Mouse (Mus musculus) adipocyte (in vitro differentiated cells): ENCODE measurements at regions not wholly inside any gene's neighbourhood (a gene's known extent, or its start where the extent isn't known, plus 50 kb on each side); places are given as distances from the start of the nearest gene placed in this dataset.
"Not testable (repeated sequence)": the region's sequence is repeated elsewhere in the genome, so short reads cannot be mapped to it uniquely, and the experiment has no call there.

Experiments
- DNase-seq: peaks from one replicate; pipeline ENCODE4 v3.0.0-alpha.2; 2016; ENCODE audit warnings: low spot score

DNA sequence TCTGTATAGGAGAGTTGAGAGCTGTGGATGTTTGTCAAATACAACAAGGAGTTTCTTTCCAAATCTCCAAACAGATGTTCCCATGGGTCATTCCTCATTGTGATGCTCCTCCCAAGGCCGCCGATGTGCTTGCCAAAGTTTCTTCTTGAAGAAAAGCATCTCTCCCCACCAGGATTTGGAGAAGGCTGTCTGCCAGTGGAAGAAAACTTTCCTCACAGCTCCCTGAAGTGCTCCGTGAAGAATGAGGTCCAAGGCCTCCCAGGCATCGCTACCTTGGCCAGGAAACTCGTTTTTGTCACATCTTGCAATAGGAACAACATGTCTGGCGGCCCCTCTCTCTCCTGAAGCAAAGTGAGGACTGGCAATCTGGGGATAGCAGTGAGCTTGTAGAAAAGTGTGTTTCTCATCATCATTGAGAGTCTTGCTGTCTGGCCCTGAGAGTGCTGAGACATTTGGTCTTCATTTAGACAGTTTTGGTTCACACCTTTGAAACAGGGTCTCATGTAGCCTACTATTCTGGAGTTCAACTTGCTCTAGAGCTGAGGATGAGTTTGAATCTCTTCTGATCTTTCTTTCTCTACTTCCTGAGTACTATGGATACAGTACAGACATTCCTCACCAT lies 386.9 kb upstream of the Klhl29 start:
- no peak for DNase-seq

DNA sequence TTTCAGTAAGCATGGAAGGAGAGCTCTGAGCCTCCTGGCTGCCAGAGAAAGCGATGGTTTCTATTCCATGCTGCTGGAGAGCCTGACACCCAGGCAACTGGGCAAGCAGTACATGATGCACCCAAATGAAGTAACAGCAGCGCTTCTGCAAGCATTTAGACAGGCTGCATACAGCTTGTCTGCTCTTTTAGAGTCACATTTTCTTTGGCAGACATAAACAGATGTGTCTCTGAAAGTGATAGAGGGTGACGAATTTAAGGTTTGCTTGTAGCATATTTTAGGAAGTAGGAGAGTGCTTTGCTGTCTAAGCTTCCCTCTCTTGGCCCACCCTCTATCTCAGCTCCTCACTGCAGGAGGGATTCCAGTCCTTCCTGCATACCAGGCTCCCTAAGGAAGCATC lies 384.0 kb upstream of the Klhl29 start:
- no peak for DNase-seq

DNA sequence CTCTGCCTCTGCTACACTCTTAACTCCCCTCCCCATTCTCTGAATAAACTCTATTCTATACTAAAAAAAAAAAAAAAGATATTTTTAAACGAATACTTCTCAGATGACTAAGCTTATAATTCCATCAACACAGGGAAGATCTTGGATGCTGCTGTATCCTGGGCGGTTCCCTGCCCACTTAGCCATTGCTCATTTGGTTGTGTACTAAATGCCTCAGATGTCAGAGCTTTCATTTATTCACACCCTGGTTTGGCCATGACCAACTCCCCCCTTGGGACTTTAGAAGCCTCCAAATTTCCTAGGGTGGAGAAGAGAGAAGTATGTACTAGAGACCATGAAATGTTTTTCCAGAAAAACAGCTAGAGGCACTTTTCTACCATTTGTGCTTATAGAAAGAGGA lies 382.3 kb upstream of the Klhl29 start:
- DNase-seq: no peak

DNA sequence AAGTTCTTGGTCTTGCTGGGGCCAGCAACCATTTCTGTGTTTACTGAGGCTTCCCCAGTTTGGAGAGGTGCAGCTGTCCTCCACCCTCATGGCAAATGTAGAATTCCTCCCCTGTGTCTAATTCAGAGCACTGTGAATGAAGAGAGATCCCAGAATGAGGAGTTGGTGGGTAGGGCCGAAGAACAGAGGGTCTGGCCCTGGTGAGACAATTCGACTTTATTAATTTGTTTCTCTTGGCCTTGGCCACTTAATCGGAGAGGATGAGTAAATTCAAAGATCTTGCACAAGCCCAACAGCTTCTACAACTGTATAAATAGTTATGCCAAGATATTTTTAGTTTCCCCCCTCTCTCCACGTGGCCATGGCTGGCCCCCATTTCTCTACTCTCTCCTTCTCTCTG lies 381.9 kb upstream of the Klhl29 start:
- DNase-seq: no peak

DNA sequence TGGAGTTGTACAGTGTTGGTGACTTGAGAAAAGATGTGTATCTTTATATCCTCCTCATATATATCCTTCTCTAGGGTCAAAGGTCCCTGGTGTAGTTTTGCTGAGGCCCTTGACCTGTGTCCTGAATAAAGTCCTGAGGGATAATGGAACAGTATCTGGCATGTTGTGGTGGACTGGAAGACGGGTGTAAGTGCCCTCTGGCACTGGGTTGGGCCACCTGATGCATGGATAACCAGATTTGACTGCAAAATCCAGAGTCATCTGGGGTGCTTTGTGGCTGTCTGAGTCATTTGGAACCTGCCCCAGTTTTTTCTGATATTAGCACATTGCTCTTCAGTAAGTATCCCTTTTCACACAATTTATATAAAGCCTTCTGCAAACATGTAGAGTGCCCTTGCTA lies 378.3 kb upstream of the Klhl29 start:
- DNase-seq: no peak

DNA sequence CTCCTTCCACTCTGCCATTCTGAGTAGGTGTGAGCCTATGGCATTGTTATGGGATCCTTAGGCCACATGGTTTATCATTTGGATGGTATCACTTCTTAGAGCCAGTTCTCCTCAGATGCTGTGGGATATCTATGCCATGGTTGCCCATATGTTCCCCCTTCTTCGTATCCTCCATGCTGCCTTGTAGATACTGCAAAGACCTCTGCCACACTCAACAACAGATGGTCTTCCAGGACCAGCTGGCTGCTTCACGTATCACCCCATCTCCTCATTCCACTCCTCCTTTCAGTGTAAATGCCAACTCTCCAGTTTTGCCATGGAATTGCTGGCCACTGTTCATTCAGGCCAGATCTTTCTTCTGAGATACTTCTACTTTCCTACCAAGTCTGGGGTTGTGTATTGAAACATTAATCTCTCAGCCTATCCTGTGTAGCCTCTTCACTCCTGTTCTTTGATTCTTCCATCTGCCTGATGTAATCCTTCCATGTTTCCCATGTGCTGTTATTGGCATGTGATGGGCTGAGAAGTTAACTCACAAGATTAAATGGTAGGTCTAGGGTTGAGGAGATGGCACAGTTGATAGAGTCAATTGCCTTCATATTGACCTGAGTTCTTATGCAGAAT lies 368.7 kb upstream of the Klhl29 start:
- no peak for DNase-seq

DNA sequence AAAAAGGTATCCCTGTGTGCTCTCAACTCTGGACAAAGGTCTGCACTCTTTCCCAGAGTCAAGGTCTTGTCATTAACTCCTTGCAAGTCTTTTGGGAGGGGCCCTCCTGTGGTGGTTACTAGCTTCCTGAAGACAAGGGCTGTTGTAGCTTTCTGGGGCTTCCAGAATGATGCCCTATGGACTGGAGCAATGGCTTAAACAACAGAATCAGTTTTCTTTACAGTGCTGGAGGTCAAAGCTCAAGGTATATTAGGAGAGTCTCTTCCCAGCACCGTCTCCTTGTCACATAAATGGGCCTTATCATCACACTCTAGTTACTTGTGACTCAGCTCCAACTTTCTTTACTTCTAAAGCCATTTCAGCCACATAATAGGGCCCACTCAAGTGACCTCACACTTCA lies 360.6 kb upstream of the Klhl29 start:
- no peak for DNase-seq

DNA sequence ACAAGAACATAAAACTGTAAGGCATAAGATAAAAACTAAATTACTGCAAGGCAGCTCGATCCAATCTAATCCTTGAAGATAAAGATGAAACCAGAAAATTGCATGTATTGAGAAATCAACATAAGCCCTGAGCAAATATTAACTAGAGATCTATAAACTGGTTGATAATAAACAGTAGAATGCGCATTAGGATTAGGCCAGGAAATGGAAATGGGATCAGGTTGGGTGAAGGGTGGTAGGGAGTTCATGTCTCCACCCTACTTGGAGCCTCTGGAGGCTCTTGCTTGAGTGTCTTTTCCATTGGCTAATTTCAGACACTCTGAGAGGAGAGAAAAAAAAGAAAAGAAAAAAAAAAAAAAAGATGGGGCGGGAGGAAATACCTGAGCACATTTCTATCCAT lies 359.4 kb upstream of the Klhl29 start:
- DNase-seq: no peak

DNA sequence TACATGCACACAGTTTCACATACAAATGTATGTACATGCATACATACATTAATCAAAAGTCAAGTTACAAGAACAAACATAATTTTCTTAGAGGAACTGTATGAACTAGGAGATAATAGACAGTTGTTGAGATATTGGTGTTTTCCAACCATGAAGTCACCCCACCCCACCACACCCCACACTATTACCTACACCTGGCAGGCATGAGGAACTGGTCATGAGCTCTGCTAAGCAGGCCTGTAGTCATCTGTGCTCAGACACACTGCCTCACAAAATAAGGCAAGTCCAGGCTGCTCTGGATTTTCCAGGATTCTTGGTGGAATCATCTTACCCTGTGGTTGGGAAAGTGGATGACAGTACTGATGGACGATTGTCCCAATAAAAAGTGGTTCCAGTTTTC lies 347.6 kb upstream of the Klhl29 start:
- DNase-seq: no peak

DNA sequence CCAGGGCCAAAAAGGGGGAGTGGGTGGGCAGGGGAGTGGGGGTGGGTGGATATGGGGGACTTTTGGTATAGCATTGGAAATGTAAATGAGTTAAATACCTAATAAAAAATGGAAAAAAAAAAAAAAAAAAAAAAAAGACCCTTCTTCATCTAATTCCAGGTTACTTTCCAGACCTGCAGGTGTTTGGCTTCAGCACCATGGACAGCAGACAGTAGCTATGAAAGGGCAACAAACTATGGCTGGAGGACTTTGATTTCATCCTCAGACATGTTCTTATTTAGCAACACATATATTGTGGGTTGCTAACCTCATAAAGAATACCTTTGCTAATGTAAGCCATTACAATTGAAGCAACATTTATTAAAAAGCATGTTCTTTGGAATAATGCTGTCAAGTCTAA lies 342.0 kb upstream of the Klhl29 start:
- not testable (repeated sequence) for DNase-seq

DNA sequence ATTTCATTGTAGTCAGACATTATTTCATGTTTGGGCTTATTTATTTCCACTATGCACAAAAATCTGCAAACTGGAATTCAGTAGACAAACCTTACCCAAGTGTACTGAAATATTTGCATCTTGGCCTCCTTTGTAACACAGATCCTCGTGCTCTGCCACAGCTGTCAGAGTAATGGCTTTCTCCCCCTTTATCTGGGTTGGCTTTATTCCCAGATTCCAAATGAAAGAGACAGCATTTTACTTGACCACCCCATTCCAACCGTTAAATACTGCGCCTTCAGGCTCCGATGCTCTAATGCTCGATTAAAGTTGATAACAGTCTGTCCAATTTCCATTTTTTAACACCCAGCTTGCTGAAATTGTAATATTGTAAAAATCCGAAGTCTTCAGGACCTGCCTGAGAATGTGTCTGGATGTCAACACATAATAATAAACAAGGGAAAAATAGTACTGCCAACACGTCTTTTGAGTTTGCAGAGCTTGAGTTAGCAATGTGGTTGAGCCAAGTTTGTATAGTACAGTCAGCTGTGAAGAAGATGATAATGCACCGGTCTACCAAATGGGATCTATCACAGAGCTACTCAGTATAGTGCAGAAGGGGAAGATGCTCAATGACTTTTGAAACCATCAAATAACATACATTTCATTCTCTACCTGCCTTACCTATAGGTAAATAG lies 323.4 kb upstream of the Klhl29 start:
- no peak for DNase-seq

DNA sequence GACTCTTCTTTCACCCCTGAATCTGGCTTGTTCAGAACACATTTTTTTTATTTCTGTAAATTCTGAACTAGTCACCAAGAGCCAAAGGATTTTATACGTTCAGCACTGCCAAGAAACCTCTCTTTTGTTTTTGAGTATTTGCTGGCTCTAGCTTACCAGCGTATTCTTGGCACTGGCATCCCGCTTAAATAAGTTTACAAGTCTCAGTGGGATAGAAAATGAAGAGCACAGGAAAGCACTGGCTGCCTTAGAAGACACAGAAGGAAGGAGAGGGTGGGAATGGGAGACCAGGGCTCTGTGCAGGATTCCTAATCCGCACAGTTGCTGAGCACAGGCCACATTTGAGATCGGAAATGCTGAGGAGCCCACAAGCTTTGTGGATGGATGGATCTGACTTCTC lies 306.7 kb upstream of the Klhl29 start:
- DNase-seq: no peak

DNA sequence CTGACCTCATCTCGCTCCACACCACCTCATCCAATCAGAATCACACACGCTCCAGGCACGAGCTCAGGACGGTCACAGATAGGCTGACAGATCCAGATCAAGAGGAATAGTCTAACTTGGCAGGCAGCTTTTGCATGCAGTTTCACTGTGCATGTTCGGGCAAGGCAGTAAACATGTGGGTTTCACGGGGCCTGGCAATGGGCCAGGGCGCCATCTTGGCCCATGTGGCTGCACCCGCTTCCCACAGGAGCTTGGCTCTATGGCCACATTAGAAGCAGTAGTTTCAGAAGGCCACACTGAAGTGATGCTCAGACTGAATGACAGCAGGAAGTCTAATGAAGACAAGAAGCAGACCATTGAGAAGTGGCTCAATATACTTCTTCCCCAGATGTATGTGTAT lies 302.6 kb upstream of the Klhl29 start:
- not testable (repeated sequence) for DNase-seq

DNA sequence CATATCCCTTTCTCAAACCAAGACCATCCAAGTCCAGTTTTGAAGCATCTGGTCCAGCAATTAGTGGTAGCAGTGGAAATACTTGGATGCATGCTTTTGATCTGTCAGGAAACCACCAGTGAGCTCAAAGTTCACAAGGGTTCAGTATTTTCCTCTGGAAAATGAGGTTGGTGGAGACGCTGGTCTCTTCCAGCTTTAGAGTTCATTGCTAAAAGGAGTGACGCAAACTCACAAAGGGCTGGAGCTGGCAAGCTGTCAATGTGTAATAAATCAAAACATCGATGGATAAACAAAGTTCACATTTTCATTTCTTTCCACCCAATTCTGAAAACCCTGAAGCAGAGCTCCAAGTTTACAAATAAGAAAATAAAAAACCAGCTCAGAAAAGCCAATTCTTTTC lies 293.0 kb upstream of the Klhl29 start:
- DNase-seq: peak; percentile 2

DNA sequence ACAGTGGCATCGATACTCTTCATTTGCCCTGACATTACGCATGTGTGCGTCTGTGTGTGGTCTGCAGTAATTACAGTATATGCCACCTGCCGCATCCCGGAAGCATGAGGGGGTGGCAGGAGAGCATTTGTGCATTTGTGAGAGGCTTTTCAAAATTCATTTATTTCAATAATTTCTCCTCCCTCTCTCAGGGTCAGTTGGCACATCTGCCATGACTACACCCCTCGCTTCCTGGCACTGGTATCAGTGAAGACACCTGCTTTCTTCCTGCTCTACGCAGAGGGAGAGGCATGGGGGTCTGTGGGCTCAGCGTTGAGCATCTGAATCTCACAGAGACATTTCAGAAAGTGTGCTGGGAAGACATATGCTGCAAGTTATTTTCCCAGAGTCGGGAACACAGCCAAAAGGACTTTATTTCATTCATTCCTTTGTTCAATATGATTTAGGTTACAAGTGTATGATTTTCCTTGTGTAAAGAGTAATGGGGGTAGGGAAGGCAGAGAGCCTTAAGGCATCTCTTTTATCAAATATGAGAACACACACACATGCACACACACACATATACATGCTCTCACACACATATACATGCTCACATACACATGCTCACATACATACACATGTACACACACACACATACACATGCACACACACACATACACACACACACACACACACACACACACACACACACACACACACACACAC lies 262.2 kb upstream of the Klhl29 start:
- DNase-seq: no peak

DNA sequence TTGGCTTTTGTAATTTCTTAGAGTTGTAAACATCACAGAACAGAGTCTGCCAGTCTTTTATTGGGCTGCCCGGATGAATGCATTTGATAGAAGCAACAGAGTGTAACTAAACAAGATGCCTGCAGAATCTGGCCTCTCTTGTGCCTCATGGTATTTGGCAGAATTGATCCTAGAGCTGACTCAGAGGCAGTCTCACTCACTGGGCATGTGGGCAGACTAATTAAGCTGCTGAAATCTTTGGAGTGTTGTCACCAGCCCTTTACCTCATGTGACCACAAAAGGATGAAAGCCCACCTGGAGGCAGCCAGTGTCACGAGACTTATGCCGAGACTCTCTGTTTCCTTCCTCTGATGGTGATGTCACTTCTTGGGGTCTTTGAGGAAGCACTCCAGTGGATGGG lies 258.5 kb upstream of the Klhl29 start:
- DNase-seq: no peak

DNA sequence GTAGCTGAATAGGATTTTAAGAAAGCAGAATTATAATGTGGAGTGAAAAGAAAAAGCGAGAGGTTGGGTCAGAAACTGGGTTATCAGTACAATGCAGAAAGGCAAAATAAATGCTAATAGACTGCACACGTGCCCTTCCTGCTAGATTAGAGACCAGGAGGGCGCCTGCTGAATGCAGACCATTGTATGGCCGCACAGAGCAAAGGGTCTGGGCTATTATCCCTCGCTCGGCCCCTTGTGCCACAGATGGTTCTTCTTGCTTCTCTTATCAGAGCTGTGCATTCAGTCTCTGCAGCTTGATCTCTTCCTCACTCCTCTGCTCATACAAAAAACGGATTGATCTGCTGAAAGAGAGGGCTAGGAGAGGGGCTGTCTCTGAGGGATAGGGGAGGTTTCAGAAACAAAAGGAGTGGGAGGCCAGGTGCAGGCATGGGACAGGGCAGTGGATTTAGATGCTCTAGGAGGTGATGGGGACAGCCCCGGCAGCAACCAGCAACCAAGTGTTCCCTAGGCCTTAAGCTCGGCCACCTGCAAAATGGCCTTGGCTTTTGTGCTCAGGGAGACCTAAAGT lies 225.7 kb upstream of the Klhl29 start:
- DNase-seq: no peak

DNA sequence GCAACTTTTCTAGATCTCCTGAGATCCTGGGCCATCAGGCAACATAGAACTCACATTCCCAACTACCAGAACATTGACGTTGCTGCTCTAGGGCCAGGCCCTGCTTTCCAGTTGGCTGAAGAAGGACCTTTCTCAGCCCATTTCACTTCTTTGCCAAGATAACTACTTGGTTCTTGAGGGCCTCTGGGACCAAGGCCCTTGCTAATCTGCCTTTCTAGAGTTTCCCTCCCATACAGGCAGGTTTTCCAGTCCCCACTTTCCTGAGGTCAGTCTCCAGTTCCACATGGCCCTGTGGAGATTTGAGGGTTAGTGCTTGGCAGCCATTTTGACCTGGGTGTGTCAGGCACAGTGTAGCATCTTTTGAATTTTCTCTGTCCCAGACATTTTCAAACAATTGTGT lies 223.9 kb upstream of the Klhl29 start:
- DNase-seq: no peak

DNA sequence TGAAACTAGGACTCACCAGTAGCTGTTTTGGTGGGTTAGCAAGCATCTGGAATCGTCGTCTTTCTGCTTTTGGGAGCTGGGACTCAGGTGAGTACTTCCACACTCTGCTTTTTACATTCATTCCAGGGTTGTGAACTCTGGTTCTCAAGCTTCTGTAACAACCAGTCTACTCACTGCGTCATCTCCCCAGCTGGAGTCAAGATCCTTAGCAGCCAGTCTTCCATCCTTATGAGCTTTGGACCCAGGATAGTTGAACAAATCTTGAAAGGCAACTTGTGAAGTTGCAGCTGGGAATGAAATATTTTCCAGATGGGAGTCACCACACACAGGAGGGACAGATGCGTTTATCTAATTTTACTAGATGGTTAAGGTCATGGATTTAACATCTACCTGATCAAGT lies 223.5 kb upstream of the Klhl29 start:
- DNase-seq: no peak

DNA sequence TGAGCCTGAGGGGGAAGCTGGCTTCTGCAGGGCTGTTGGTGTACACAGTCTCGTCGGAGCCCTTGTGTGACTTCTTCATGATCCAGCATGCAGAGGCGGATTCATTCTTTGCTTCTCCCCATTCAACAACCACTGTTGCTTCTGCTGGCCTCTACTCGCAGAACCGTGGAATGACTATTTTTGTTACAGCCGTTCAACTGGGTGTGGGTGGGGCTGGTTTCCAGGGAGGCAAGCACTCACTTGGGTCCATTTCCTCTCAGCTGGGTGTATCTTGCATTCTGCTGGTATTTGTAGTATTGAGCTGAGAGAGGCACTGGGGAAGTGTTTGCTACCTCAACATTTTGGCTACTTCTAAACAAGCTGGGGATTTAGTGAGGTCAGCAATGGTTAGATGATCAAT lies 197.3 kb upstream of the Klhl29 start:
- no peak for DNase-seq

DNA sequence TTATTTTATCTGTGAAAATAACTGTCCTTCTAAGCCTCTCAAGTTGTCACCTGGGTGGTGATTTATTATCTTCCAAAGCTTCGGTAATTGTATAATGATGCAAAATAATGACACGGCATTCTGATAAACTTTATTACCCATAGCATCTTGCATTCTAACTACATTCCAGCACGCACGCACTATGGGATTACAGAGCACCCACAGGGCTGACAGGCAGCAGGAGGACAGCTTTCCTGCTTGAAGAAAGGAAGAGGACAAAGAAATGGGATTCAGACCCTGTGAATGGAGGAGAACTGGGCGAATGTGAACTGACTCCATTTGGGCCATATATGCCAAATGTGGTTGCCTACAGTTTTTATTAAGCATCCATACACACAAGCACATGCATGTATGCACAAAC lies 193.5 kb upstream of the Klhl29 start:
- no peak for DNase-seq

DNA sequence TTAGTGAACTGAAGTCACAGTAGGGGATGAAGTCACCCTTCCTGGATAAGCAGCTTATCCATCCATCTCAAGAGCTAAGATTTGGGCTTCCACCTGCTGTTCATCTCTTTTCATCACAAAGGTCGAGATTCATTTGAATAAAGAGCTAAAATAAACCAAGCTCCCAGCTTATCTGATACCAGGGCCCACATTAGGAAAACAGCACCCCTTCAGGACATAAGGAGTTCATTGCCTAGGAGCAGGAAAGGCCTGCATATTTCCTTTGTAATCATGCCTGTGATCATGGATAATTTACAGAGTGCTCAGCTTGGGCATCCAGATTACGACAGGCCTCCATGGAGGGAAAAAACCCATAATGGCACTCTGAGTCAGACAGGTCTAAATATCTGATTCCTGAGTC lies 190.7 kb upstream of the Klhl29 start:
- no peak for DNase-seq

DNA sequence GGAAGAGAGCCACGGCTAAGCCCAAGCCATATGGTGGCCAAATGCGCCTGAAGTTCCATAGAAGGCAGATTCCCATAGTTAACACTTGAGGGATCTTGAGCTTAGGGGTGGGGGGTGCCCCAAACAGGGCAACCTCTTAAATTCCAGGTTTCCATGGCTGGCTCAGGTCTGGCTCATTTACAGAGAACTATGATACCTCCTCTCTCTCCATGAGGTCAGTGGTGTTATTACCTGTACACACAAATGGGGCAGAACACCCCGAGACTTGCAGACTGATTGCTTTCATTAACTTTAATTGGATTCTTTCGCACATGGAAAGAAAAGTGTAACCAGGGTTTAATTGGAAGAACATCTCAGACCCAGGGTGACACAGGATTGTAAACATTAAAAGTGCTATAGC lies 177.1 kb upstream of the Klhl29 start:
- DNase-seq: no peak
